Mouse (Mus musculus) forebrain, embryonic 14.5 days (tissue): Measurements from ENCODE around the gene Nampt. TPM values are rescaled to one million over a fixed set of nuclear protein-coding genes. Genes with fewer than 3 reads are reported as not detected.

Source experiments
- ATAC-seq: fragments of 200-750 bp; cut with Nextera tagmentation; 2 replicates; pipeline ENCODE4 v1.8.0; 2017; ENCODE audit warnings: mild to moderate bottlenecking, moderate library complexity
- DNase-seq: peaks from one replicate; pipeline ENCODE4 v3.0.0-alpha.2; 2015; ENCODE audit warnings: low spot score
- H3K27ac ChIP-seq: fragments of 300-500 bp; sonication (generic); 2 replicates; pipeline ENCODE4 v1.5.1; 2014; ENCODE audit warnings: low read depth, mild to moderate bottlenecking, control low read depth, low read length, moderate library complexity
- H3K27me3 ChIP-seq: fragments of 300-500 bp; sonication (generic); replicated peaks from 2 replicates; pipeline ENCODE4 v1.6.1; 2014; ENCODE audit warnings: low read length, control low read depth, mixed read lengths; ENCODE audit not compliant: control insufficient read depth, insufficient read depth
- H3K36me3 ChIP-seq: fragments of 300-500 bp; sonication (generic); 2 replicates; pipeline ENCODE4 v1.6.1; 2014; ENCODE audit warnings: low read length, control low read depth; ENCODE audit not compliant: control insufficient read depth, insufficient read depth
- H3K4me1 ChIP-seq: fragments of 300-500 bp; sonication (generic); 2 replicates; pipeline ENCODE4 v1.6.1; 2014; ENCODE audit warnings: antibody characterized with exemption, low read length, control low read depth; ENCODE audit not compliant: control insufficient read depth, insufficient read depth
- H3K4me2 ChIP-seq: fragments of 300-500 bp; sonication (generic); 2 replicates; pipeline ENCODE4 v1.6.1; 2014; ENCODE audit warnings: mild to moderate bottlenecking, control low read depth, low read length
- H3K4me3 ChIP-seq: fragments of 300-500 bp; sonication (generic); 2 replicates; pipeline ENCODE4 v1.5.1; 2014; ENCODE audit warnings: low read depth, low read length, control low read depth
- H3K9ac ChIP-seq: fragments of 300-500 bp; sonication (generic); 2 replicates; pipeline ENCODE4 v1.6.1; 2014; ENCODE audit warnings: mild to moderate bottlenecking, low read length, control low read depth, moderate library complexity
- H3K9me3 ChIP-seq: fragments of 300-500 bp; sonication (generic); replicated peaks from 2 replicates; pipeline ENCODE4 v1.6.1; 2016; ENCODE audit warnings: low read length, control low read depth, mixed read lengths; ENCODE audit not compliant: control insufficient read depth
- WGBS: fragments of 180-500 bp; shearing (Covaris S2); extraction: QIAGEN DNeasy Blood & Tissue Kit; methylation state at CpG from one replicate; pipeline ENCODE4 v1.1.7; 2014; 5-methylcytosine and 5-hydroxymethylcytosine counted together
- polyA plus RNA-seq: library from polyadenylated mRNA; unstranded; fragments of >200 nt; fragmentation: Nextera tagmentation; extraction: Ambion mirVana; gene quantifications from 2 replicates; pipeline ENCODE4 v1.2.1, GENCODE M21; 2014

Nampt gene
- polyA plus RNA-seq, 1 experiment from 2014 or later = 39.4 TPM

DNA sequence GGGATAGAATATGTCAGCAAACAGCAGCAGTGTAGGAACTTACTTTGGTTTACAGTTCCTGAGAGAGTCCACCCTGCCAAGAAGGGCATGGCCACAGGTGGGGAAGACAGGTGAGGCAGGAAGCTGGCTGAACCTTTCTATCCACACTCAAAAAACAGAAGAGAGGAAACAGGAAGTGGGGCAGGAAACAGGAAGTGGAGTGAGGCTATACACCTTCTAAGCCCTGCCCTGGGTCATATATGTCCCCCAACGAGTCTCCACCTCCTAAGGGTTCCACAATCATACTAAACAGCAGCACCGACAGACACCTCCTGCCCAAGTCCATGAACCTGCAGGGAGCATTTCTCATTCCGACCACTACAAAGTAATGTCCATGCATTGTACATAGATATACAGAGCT, 81.7 kb downstream of the Nampt start:
- Histone ChIP-seq H3K27ac (no peak overlapping the region), H3K27me3 (no peaks in the 10 kb centered on the region), H3K36me3 (no peaks in the 10 kb centered on the region), H3K4me3 (no peak overlapping the region), H3K9ac (no peak overlapping the region), H3K4me1 (no peaks in the 10 kb centered on the region), H3K4me2 (no peak overlapping the region), H3K9me3 (no peaks in the 10 kb centered on the region)
- DNase-seq (no peak), ATAC-seq (no peak)
- WGBS = 86% methylated on average over 3 of the region's 3 CpGs

Other genes starting within 250 kb of the Nampt start
- gene Sypl, start 134.3 kb downstream of the Nampt start, polyA plus RNA-seq = 41.7 and 47.2 TPM in 2 replicates